Mouse (Mus musculus) olfactory bulb, adult 2 months (tissue): ENCODE measurements around the gene Grm1. TPM values are rescaled to one million over a fixed set of nuclear protein-coding genes. Genes with fewer than 3 reads are reported as not detected.

Experiments
- H3K27ac ChIP-seq: fragments of 200-500 bp; 2 replicates; pipeline ENCODE4 v1.5.1; 2012; ENCODE audit warnings: low read depth, low read length; ENCODE audit not compliant: insufficient read depth
- H3K4me1 ChIP-seq: fragments of 200-500 bp; 2 replicates; pipeline ENCODE4 v1.6.1; 2012; ENCODE audit warnings: low read length; ENCODE audit not compliant: control insufficient read depth, insufficient read depth
- H3K4me3 ChIP-seq: fragments of 200-500 bp; 2 replicates; pipeline ENCODE4 v1.5.1; 2012; ENCODE audit warnings: mild to moderate bottlenecking, low read depth, low read length, moderate library complexity; ENCODE audit not compliant: insufficient read depth
- CTCF ChIP-seq: fragments of 200-500 bp; IDR thresholded peaks from 2 replicates; pipeline ENCODE4 v1.5.1; 2012; ENCODE audit warnings: low read depth, mild to moderate bottlenecking, low read length, moderate library complexity; ENCODE audit not compliant: insufficient read depth
- POLR2A ChIP-seq: fragments of 200-500 bp; IDR thresholded peaks from 2 replicates; pipeline ENCODE4 v1.6.1; 2012; ENCODE audit warnings: mild to moderate bottlenecking, low read depth, low read length, moderate library complexity; ENCODE audit not compliant: insufficient read depth
- WGBS: fragments of 180-500 bp; shearing (Covaris S2); methylation state at CpG from one replicate; pipeline ENCODE4 v1.1.7; 2018; 5-methylcytosine and 5-hydroxymethylcytosine counted together
- polyA plus RNA-seq: library from polyadenylated mRNA; stranded (reverse); fragments of >200 nt; gene quantifications from 2 replicates; pipeline ENCODE4 v1.2.4, GENCODE M21; 2012; ENCODE audit warnings: low replicate concordance; ENCODE audit not compliant: missing spikeins, insufficient read depth, insufficient read length

Grm1 gene
- polyA plus RNA-seq, 1 experiment = not detected

GRCm38 (mm10) chr10:10996766-10997165 is 85.4 kb downstream of the Grm1 start:
- 38% methylated on average over 1 of the region's 1 CpGs for WGBS
- H3K4me3 ChIP-seq = no peak overlapping the region
- no peaks in the 10 kb centered on the region for H3K4me1 ChIP-seq
- no peak overlapping the region for H3K27ac ChIP-seq
- TF ChIP-seq POLR2A = no peak
- no peak for TF ChIP-seq CTCF

GRCm38 (mm10) chr10:10991708-10992107 is 90.4 kb downstream of the Grm1 start:
- no peak for TF ChIP-seq POLR2A
- TF ChIP-seq CTCF = no peak
- Histone ChIP-seq H3K4me1 (no peaks in the 10 kb centered on the region), H3K4me3 (no peak overlapping the region), H3K27ac (no peak overlapping the region)
- WGBS = 59% methylated on average over 3 of the region's 3 CpGs

- Histone ChIP-seq H3K4me3 (no peak overlapping the region), H3K27ac (no peak overlapping the region), H3K4me1 (no peaks in the 10 kb centered on the region)
- TF ChIP-seq POLR2A (no peak), CTCF (no peak)
- 24% methylated on average over 2 of the region's 2 CpGs for WGBS
These were observed 110.8 kb downstream of the Grm1 start for GRCm38 (mm10) chr10:10971311-10971710.

GRCm38 (mm10) chr10:10964490-10965150 is 117.5 kb downstream of the Grm1 start:
- 74% methylated on average over 6 of the region's 6 CpGs for WGBS
- Histone ChIP-seq H3K27ac (no peak overlapping the region), H3K4me1 (no peaks in the 10 kb centered on the region), H3K4me3 (no peak overlapping the region)
- TF ChIP-seq CTCF = no peak
- TF ChIP-seq POLR2A = no peak

DNA sequence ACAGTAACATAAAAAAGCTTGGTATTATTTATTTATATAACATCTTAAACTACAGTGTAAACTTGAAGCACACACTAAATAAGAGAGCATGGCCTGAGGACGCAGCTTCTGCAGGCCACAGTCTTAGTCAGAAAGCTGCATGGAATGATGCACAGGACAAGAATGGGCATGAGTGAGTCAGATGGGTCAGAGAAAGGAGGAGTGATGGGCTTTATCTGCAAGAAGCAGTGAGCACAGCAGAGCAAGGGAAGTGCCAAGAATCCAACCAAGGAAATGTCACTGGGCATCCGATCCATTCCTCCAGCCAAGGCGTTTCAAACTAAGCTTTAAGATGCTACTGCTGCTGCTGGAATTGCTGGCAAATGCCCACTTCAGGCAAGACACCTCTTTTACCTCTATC is 131.6 kb downstream of the Grm1 start:
- WGBS = 63% methylated on average over 3 of the region's 3 CpGs
- Histone ChIP-seq H3K4me3 (no peak overlapping the region), H3K27ac (no peak overlapping the region), H3K4me1 (peaks cover 2% of the 10 kb centered on the region; the same call in 1 of the 2 replicates)
- TF ChIP-seq POLR2A (no peak), CTCF (no peak)

- H3K4me1 ChIP-seq = peaks cover 2% of the 10 kb centered on the region; the same call in 1 of the 2 replicates
- H3K27ac ChIP-seq = no peak overlapping the region
- WGBS = 96% methylated on average over 3 of the region's 3 CpGs
- TF ChIP-seq POLR2A (no peak), CTCF (no peak)
- H3K4me3 ChIP-seq = no peak overlapping the region
These were observed 133.0 kb downstream of the Grm1 start for GRCm38 (mm10) chr10:10949172-10949571.

GRCm38 (mm10) chr10:10947531-10947930 is 134.6 kb downstream of the Grm1 start:
- TF ChIP-seq CTCF (no peak), POLR2A (no peak)
- Histone ChIP-seq H3K4me3 (no peak overlapping the region), H3K4me1 (peaks cover 2% of the 10 kb centered on the region; the same call in 1 of the 2 replicates), H3K27ac (no peak overlapping the region)
- WGBS = 92% methylated on average over 2 of the region's 2 CpGs

DNA sequence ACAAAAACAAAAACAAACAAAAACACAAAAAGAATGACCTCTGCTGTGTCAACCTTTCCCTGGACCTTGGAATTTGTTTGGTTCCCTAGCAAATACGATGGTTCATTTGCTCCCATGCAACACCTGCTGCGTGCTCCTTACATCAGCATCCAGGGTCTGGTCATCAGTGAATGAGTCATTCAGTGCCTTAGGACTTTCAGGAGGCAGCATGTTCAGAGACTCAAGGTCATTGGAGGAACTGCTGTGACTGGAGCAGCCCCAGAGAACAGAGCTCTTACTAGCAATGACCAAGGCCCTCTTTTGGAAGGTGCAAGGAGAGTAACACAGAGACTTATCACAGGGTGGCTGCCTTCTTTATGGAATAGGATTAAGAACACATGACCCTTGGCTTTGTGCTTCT is 138.2 kb downstream of the Grm1 start:
- TF ChIP-seq POLR2A (no peak), CTCF (no peak)
- Histone ChIP-seq H3K4me3 (no peak overlapping the region), H3K4me1 (no peaks in the 10 kb centered on the region), H3K27ac (no peak overlapping the region)
- WGBS = 87% methylated on average over 2 of the region's 2 CpGs

DNA sequence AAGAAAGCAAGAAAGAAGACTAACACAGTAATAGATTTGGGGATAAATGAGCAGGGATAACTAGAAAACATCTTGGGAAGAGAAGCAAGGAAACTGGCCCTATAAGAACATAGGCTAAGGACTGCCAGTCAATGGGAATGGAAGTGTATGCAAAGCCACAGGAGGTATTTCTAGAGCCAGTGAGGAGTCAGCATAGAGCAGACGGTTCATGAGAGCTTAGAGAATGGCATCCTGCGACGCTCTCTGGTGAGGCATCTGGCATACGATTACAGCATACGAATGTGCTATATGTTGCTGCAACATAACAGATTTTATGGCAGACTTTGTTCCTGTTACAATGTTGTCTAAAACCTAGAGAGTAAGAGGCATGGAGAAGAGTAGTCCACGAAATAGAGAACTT is 139.9 kb downstream of the Grm1 start:
- no peaks in the 10 kb centered on the region for H3K4me1 ChIP-seq
- no peak for TF ChIP-seq CTCF
- no peak for TF ChIP-seq POLR2A
- 83% methylated on average over 6 of the region's 6 CpGs for WGBS
- H3K4me3 ChIP-seq = no peak overlapping the region
- H3K27ac ChIP-seq = no peak overlapping the region
